Mouse (Mus musculus) lung, adult 2 months (tissue): Measurements from ENCODE around the gene Mrtfb. TPM values are rescaled to one million over a fixed set of nuclear protein-coding genes. Genes with fewer than 3 reads are reported as not detected.

Experiments used
- DNase-seq: peaks from one replicate; pipeline ENCODE4 v3.0.0; 2022
- H3K4me1 ChIP-seq: fragments of 200-500 bp; 2 replicates; pipeline ENCODE4 v1.6.1; 2011; ENCODE audit warnings: low read length; ENCODE audit not compliant: control insufficient read depth, insufficient read depth
- H3K4me3 ChIP-seq: fragments of 200-500 bp; replicated peaks from 2 replicates; pipeline ENCODE3; 2011; ENCODE audit warnings: low read depth, mild to moderate bottlenecking, control low read depth, low read length; ENCODE audit errors: extremely low read depth
- CTCF ChIP-seq: fragments of 200-500 bp; IDR thresholded peaks from 2 replicates; pipeline ENCODE4 v1.5.1; 2011; ENCODE audit warnings: mild to moderate bottlenecking, low read length, control low read depth; ENCODE audit not compliant: insufficient read depth
- POLR2A ChIP-seq: fragments of 200-500 bp; IDR thresholded peaks from 2 replicates; pipeline ENCODE4 v1.6.1; 2011; ENCODE audit warnings: low read depth, mild to moderate bottlenecking, control low read depth, low read length, borderline replicate concordance; ENCODE audit errors: extremely low read depth
- WGBS: fragments of 180-500 bp; shearing (Covaris S2); methylation state at CpG from one replicate; pipeline ENCODE4 v1.1.7; 2018; 5-methylcytosine and 5-hydroxymethylcytosine counted together
- polyA plus RNA-seq: library from polyadenylated mRNA; depleted of rRNA; stranded (reverse); fragments of >200 nt; gene quantifications from 2 replicates; pipeline ENCODE4 v1.2.3, GENCODE M21; 2012; rRNA removed

Gene Mrtfb
- polyA plus RNA-seq: 13.2 and 15.8 TPM in 2 replicates

- H3K4me1 ChIP-seq: peaks cover 8% of the 10 kb centered on the region
- TF ChIP-seq CTCF: no peak
- peak; percentile 59; the same call in 1 of the 2 replicates for TF ChIP-seq POLR2A
- peak within 1 kb of the TSS; percentile 98 for H3K4me3 ChIP-seq
- 2% methylated on average over 47 of the region's 56 CpGs for WGBS
- DNase-seq: peak; percentile 95
These were observed at the start of gene Mrtfb for GRCm38 (mm10) chr16:13255855-13256635. Mrtfb (plus strand) TSS chr16:13256481.

- 74% methylated on average over 5 of the region's 5 CpGs for WGBS
These were observed 48.6 kb upstream of the Mrtfb start for GRCm38 (mm10) chr16:13207649-13208048.

GRCm38 (mm10) chr16:13208087-13208486, 48.2 kb upstream of the Mrtfb start:
- peaks cover 3% of the 10 kb centered on the region; the same call in 1 of the 2 replicates for H3K4me1 ChIP-seq
- TF ChIP-seq POLR2A (no peak), CTCF (no peak)
- H3K4me3 ChIP-seq: no peak overlapping the region
- no peak for DNase-seq
- WGBS: 57% methylated on average over 3 of the region's 3 CpGs

More at GRCm38 (mm10) chr16:13207649-13208048, 48.6 kb upstream of the Mrtfb start:
- Histone ChIP-seq H3K4me1 (peaks cover 3% of the 10 kb centered on the region; the same call in 1 of the 2 replicates), H3K4me3 (no peak overlapping the region)
- no peak for TF ChIP-seq POLR2A
- TF ChIP-seq CTCF: no peak
- DNase-seq: no peak

- WGBS: 80% methylated on average over 4 of the region's 4 CpGs
- Histone ChIP-seq H3K4me3 (no peak overlapping the region), H3K4me1 (0 out of 2 replicates have a peak, but pooled peaks cover 2% of the 10 kb centered on the region)
- no peak for DNase-seq
- TF ChIP-seq POLR2A (no peak), CTCF (no peak)
These were observed 43.5 kb upstream of the Mrtfb start for GRCm38 (mm10) chr16:13212781-13213180.

- Histone ChIP-seq H3K4me3 (no peak overlapping the region), H3K4me1 (peaks cover 7% of the 10 kb centered on the region)
- DNase-seq: no peak
- 60% methylated on average over 5 of the region's 5 CpGs for WGBS
- TF ChIP-seq POLR2A (no peak), CTCF (no peak)
These were observed 39.9 kb upstream of the Mrtfb start for GRCm38 (mm10) chr16:13216116-13216952.

- no peak for DNase-seq
- Histone ChIP-seq H3K4me3 (no peak overlapping the region), H3K4me1 (peaks cover 7% of the 10 kb centered on the region)
- TF ChIP-seq CTCF (no peak), POLR2A (no peak)
- WGBS: 80% methylated on average over 8 of the region's 8 CpGs
These were observed 38.3 kb upstream of the Mrtfb start for GRCm38 (mm10) chr16:13217951-13218350.

- Histone ChIP-seq H3K4me1 (peaks cover 4% of the 10 kb centered on the region), H3K4me3 (no peak overlapping the region)
- TF ChIP-seq POLR2A (no peak), CTCF (no peak)
- 42% methylated on average over 1 of the region's 1 CpGs for WGBS
- DNase-seq: no peak
These were observed 34.8 kb upstream of the Mrtfb start for GRCm38 (mm10) chr16:13221475-13221874.

GRCm38 (mm10) chr16:13232043-13232442, 24.2 kb upstream of the Mrtfb start:
- Histone ChIP-seq H3K4me1 (peaks cover 4% of the 10 kb centered on the region), H3K4me3 (no peak overlapping the region)
- no peak for DNase-seq
- no peak for TF ChIP-seq CTCF
- TF ChIP-seq POLR2A: no peak
- 55% methylated on average over 7 of the region's 7 CpGs for WGBS
